Mouse (Mus musculus) myocyte (in vitro differentiated cells): ENCODE results near the gene Stat3. TPM values are rescaled to one million over a fixed set of nuclear protein-coding genes. Genes with fewer than 3 reads are reported as not detected.
A peak's percentile ranks its signal among the peaks of the same experiment; 100 is the strongest.

ENCODE experiments used
- H3K27me3 ChIP-seq: one replicate; pipeline ENCODE4 v1.6.1; 2011; ENCODE audit not compliant: control insufficient read depth, insufficient read depth, insufficient read length
- H3K36me3 ChIP-seq: one replicate; pipeline ENCODE4 v1.6.1; 2011; ENCODE audit not compliant: control insufficient read depth, insufficient read depth
- H3K4me2 ChIP-seq: one replicate; pipeline ENCODE4 v1.6.1; 2011; ENCODE audit warnings: low read depth, control low read depth
- H3K4me3 ChIP-seq: one replicate; pipeline ENCODE4 v1.5.1; 2011; ENCODE audit warnings: mild to moderate bottlenecking, control low read depth, moderate library complexity
- H3K79me2 ChIP-seq: one replicate; pipeline ENCODE4 v1.6.1; 2011; ENCODE audit not compliant: control insufficient read depth, insufficient read depth
- H3ac ChIP-seq: one replicate; pipeline ENCODE4 v1.6.1; 2011; ENCODE audit not compliant: control insufficient read depth, insufficient read length
- CEBPB ChIP-seq: IDR thresholded peaks from 2 replicates; pipeline ENCODE4 v1.6.1; 2011; ENCODE audit warnings: mild to moderate bottlenecking, moderate library complexity; ENCODE audit not compliant: poor library complexity, insufficient read depth, severe bottlenecking
- E2F4 ChIP-seq: IDR thresholded peaks from one replicate; pipeline ENCODE4 v1.6.1; 2011; ENCODE audit warnings: mild to moderate bottlenecking, control low read depth, moderate library complexity; ENCODE audit not compliant: insufficient read depth
- MAX ChIP-seq: IDR thresholded peaks from one replicate; pipeline ENCODE4 v1.6.1; 2011; ENCODE audit warnings: low read depth, mild to moderate bottlenecking, control low read depth
- MYOD1 ChIP-seq, 3 experiments: IDR thresholded peaks; one replicate each; pipeline ENCODE4 v1.6.1; 2011; ENCODE audit warnings: control low read depth in 2 of 3, low read depth in 2 of 3, mild to moderate bottlenecking in 2 of 3, moderate library complexity in 1 of 3; ENCODE audit not compliant: insufficient read length in 2 of 3, control insufficient read depth in 1 of 3
- MYOG ChIP-seq, 3 experiments: IDR thresholded peaks; one replicate each; pipeline ENCODE4 v1.6.1; 2011; ENCODE audit warnings: control low read depth in 2 of 3, low read depth in 2 of 3, mild to moderate bottlenecking in 2 of 3; ENCODE audit not compliant: insufficient read length in 2 of 3, control insufficient read depth in 1 of 3, insufficient read depth in 1 of 3
- POLR2A ChIP-seq: IDR thresholded peaks from one replicate; pipeline ENCODE4 v1.6.1; 2011; ENCODE audit warnings: low read depth, mild to moderate bottlenecking, control low read depth, moderate library complexity; ENCODE audit not compliant: insufficient read length
- POLR2AphosphoS2 ChIP-seq: IDR thresholded peaks from one replicate; pipeline ENCODE4 v1.6.1; 2011; ENCODE audit warnings: low read depth, control low read depth; ENCODE audit not compliant: insufficient read length
- REST ChIP-seq: IDR thresholded peaks from one replicate; pipeline ENCODE4 v1.6.1; 2011; ENCODE audit warnings: mild to moderate bottlenecking, control low read depth, moderate library complexity; ENCODE audit not compliant: insufficient read depth, insufficient read length
- SRF ChIP-seq: IDR thresholded peaks from one replicate; pipeline ENCODE4 v1.6.1; 2011; ENCODE audit warnings: low read depth; ENCODE audit not compliant: control insufficient read depth, insufficient read length
- TCF12 ChIP-seq: IDR thresholded peaks from one replicate; pipeline ENCODE4 v1.6.1; 2011; ENCODE audit warnings: mild to moderate bottlenecking, control low read depth; ENCODE audit not compliant: poor library complexity, insufficient read depth, severe bottlenecking
- TCF3 ChIP-seq: IDR thresholded peaks from one replicate; pipeline ENCODE4 v1.6.1; 2011; ENCODE audit warnings: low read depth, control low read depth; ENCODE audit not compliant: insufficient read length
- USF1 ChIP-seq: IDR thresholded peaks from one replicate; pipeline ENCODE4 v1.6.1; 2011; ENCODE audit warnings: low read depth, mild to moderate bottlenecking, control low read depth, moderate library complexity
- polyA plus RNA-seq: library from polyadenylated mRNA; unstranded; fragments of >200 nt; fragmentation: generic; extraction: Trizol; gene quantifications from one replicate; pipeline ENCODE4 v1.2.1, GENCODE M21; 2012; ENCODE audit warnings: missing spikeins

Stat3 gene
- polyA plus RNA-seq, 1 experiment = 93.7 TPM

DNA sequence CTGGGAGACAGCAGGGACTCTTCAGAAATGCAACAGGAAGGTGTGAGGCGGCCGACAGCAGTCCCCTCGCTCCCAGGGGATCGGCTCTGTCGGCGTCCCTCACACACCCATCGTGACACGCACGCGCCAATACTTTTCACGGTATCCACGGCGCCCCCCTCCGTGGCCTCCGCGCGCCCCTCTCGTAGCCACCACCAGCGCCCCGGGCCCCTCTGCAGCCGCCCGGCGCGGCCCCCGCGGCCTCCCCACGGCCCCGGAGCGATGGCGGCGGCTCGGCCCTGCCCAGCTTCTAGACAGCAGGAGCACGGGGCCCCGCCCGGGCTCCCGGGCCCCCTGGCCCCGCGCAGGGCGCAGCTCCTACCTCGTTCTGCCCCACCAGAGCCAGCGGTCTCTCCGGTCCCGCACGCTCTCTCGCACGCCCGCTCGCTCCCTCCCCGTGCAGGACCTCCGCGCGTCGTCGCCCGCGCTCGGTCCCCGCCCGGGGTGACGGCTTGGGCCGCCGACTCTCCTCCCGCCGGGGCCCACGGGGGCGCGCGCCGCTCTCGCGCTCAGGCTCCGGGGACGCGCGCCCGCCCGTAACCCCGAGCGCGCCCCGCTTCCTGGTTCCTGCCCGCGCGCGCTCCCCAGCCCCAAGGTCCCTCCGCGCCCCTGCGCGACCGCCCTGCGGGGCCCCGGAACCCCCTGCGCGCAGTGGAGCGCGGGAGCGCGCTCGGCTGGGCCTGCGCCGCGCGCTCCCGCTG lies 89.1 kb downstream of the Stat3 start, which contains the start of gene Stat5b:
Gene Stat5b (minus strand): TSS at position 687 of the 740 bp plus-strand sequence.
- peaks cover 11% of the 10 kb centered on the region for H3K27me3 ChIP-seq
- peaks cover 6% of the 10 kb centered on the region for H3K79me2 ChIP-seq
- H3K4me2 ChIP-seq = peak within 1 kb of the TSS; percentile 90
- H3K4me3 ChIP-seq = peak within 1 kb of the TSS; percentile 31
- H3K36me3 ChIP-seq = no peaks in the 10 kb centered on the region
- no peak for TF ChIP-seq CEBPB
- TF ChIP-seq USF1 = no peak
- TF ChIP-seq TCF12 = no peak
- no peak for TF ChIP-seq POLR2AphosphoS2
- no peak for TF ChIP-seq MAX
- TF ChIP-seq POLR2A = peak; percentile 78
- H3ac ChIP-seq = peak within 1 kb of the TSS; percentile 50

DNA sequence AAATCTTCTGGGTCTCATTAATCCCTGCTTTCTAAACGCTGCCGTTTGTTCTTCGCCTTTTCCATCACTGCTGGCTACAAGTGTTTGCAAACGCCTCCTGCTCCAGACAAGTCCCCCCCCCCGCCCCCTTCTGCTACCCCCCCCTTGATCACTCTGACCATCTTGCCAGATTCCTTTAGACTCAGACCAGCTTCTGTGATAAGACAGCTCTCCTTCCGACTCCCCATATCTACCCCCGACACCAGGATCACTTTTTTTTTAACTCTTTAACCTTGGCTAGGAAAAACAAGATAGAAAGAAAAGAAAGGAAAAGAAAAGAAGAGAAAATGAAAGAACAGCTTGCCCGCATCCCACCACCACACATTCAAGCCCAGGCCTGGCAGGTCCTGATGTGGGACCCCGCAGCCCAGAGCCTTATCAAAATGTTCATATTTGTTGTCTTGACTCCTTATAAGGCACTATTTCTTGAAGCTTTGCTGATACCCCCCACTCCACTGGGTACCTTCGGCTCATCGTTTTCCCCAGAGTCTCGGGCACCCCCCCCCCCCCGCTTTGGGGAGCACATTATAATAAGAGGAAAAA lies 89.8 kb downstream of the Stat3 start:
- Histone ChIP-seq H3K79me2 (peaks cover 6% of the 10 kb centered on the region), H3K4me3 (peak overlapping the region; percentile 31), H3K27me3 (peaks cover 5% of the 10 kb centered on the region), H3K36me3 (no peaks in the 10 kb centered on the region), H3ac (peak overlapping the region; percentile 50), H3K4me2 (peak overlapping the region; percentile 90)
- TF ChIP-seq TCF3 (no peak), POLR2A (no peak), MYOG (IDR thresholded peaks at IDR 0.05; ENCODE audit: control insufficient read depth in 1 of 3, insufficient read depth in 1 of 3, insufficient read length in 2 of 3, low read depth in 2 of 3) (no peak), TCF12 (no peak), MYOD1 (IDR thresholded peaks at IDR 0.05; ENCODE audit: control insufficient read depth in 1 of 3, insufficient read length in 2 of 3, low read depth in 2 of 3) (no peak), REST (no peak), MAX (no peak), USF1 (no peak), E2F4 (no peak), SRF (no peak), CEBPB (no peak), POLR2AphosphoS2 (no peak)

DNA sequence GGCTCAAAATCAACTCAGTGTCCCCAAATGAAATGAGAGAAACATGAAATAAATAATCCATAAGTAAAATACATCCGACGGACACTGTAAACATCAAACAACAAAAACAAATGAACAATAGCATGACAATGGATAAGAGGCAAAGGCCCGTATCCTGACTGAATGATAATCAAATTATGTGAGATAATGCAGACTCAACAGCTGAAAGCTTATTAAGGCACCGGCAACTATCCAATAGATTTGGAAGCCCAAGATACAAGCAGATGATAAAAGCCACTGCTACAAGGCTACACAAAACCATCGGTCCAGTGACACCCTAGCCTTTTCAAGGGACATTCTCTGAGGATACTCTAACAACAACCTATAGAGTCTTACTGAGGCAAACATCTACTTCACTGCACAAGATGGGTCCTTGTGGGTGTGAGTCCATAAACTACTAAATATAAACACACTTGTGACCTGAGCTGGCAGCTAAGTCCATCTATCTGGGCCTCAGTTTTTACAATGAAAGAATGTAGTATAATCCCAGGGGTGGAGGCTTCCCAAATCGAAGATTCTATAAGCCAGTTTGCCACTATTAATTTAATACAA lies 90.5 kb downstream of the Stat3 start:
- TF ChIP-seq REST (no peak), SRF (no peak), MYOG (IDR thresholded peaks at IDR 0.05; ENCODE audit: control insufficient read depth in 1 of 3, insufficient read depth in 1 of 3, insufficient read length in 2 of 3, low read depth in 2 of 3) (peak in 1 of 3 experiments; percentile 12)
- Histone ChIP-seq H3K4me2 (peak overlapping the region; percentile 22), H3K36me3 (no peaks in the 10 kb centered on the region), H3K27me3 (no peaks in the 10 kb centered on the region), H3K4me3 (peak overlapping the region; percentile 31), H3K79me2 (peaks cover 6% of the 10 kb centered on the region), H3ac (no peak overlapping the region)

DNA sequence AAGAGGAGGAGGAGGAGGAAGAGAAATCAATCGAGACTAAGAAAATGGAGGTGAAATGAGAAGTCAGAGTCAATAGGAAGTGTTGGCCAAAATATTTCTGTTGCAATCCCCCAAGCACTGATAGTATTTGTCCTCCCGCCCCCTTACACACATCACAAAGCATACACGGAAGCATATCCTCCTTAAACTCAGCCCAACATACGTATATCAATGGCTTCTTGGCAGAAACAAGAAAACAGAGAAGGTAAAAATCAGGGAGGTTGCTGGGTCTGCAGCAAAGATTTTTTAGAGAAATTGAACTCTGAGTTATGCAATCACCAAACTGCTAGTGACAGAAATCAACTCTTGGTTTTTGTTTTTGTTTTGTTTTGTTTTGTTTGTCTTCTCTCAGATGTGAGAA lies 91.3 kb downstream of the Stat3 start:
- Histone ChIP-seq H3K4me2 (no peak overlapping the region), H3K4me3 (no peak overlapping the region), H3K79me2 (peaks cover 6% of the 10 kb centered on the region), H3ac (no peak overlapping the region), H3K36me3 (no peaks in the 10 kb centered on the region), H3K27me3 (no peaks in the 10 kb centered on the region)
- no peak for TF ChIP-seq POLR2AphosphoS2
- no peak for TF ChIP-seq E2F4
- TF ChIP-seq POLR2A = no peak
- TF ChIP-seq MAX = no peak
- no peak for TF ChIP-seq REST
- TF ChIP-seq TCF12 = no peak
- no peak for TF ChIP-seq CEBPB
- no peak for TF ChIP-seq SRF
- TF ChIP-seq MYOG (IDR thresholded peaks at IDR 0.05; ENCODE audit: control insufficient read depth in 1 of 3, insufficient read depth in 1 of 3, insufficient read length in 2 of 3, low read depth in 2 of 3) = no peak
- TF ChIP-seq USF1 = no peak
- no peak for TF ChIP-seq TCF3
- TF ChIP-seq MYOD1 (IDR thresholded peaks at IDR 0.05; ENCODE audit: control insufficient read depth in 1 of 3, insufficient read length in 2 of 3, low read depth in 2 of 3) = no peak

DNA sequence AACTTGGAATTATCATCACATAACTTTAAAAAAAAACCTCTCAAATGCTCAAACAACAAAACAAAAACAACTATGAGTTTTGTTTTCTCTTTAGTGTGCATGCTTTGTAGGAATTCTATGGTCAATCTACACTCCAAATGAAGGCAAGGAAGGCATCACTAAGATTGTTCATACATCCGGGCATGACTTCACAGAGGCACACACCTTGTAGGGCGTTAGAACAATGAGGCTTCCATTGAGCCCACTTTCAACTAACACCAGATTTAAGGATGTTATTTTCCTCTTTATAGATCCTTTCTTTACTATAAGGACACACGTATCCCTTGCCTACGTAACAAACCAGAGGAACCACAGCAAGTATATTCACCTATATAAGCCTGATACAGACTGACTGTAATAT lies 91.8 kb downstream of the Stat3 start:
- no peaks in the 10 kb centered on the region for H3K36me3 ChIP-seq
- TF ChIP-seq TCF3 = no peak
- TF ChIP-seq MYOD1 (IDR thresholded peaks at IDR 0.05; ENCODE audit: control insufficient read depth in 1 of 3, insufficient read length in 2 of 3, low read depth in 2 of 3) = no peak
- TF ChIP-seq MYOG (IDR thresholded peaks at IDR 0.05; ENCODE audit: control insufficient read depth in 1 of 3, insufficient read depth in 1 of 3, insufficient read length in 2 of 3, low read depth in 2 of 3) = no peak
- no peak for TF ChIP-seq TCF12
- no peak for TF ChIP-seq USF1
- TF ChIP-seq POLR2A = no peak
- no peak for TF ChIP-seq MAX
- no peak for TF ChIP-seq SRF
- TF ChIP-seq REST = no peak
- no peak for TF ChIP-seq CEBPB
- no peak for TF ChIP-seq E2F4
- TF ChIP-seq POLR2AphosphoS2 = no peak
- H3ac ChIP-seq = no peak overlapping the region
- H3K4me3 ChIP-seq = no peak overlapping the region
- H3K4me2 ChIP-seq = no peak overlapping the region
- H3K27me3 ChIP-seq = no peaks in the 10 kb centered on the region
- H3K79me2 ChIP-seq = peaks cover 6% of the 10 kb centered on the region
